Mouse (Mus musculus): Measurements from ENCODE around the gene Ncapg.

The Ncapg gene

DNA sequence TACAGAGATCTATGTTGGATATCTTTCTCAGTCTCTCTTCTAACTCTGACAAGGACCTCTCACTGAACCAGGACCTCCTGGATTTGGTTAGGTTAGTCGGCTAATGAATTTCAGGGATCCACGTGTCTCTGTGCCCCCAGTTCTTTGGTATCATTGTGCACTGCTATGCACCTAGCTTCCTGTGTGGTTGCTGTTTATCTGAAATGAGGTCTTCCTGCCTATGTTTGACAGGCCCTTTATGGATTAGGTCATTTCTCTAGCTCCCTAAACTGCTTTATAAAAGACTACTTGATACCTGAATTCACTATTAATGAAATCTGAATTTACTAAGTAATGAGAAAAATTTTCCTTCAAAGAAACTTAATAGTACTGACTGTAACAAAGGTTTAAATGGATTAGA lies 21.1 kb downstream of the Ncapg start:
- no peak for ATAC-seq (ENCODE audit: insufficient number of reproducible peaks, low FRiP score, low TSS enrichment)

DNA sequence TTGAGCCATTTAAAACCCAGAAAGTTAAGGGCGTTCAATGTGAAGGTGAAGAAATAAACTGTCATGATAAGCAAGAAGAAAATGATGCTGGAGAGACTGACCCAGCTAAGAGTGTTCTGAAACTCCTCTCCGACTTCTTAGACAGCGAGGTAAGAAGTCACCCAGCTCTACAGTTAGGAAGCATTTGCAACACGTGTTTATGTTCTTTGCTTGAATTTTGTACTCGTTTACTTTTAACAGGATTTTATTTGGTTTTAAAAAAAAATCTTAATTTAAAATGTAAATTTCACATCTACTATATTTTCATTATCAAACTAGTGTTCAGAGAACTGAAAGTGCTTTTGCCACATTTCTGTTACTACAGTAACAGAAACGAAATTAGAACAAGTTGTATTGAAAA lies 22.0 kb downstream of the Ncapg start:
- ATAC-seq (ENCODE audit: insufficient number of reproducible peaks, low FRiP score, low TSS enrichment) = no peak

DNA sequence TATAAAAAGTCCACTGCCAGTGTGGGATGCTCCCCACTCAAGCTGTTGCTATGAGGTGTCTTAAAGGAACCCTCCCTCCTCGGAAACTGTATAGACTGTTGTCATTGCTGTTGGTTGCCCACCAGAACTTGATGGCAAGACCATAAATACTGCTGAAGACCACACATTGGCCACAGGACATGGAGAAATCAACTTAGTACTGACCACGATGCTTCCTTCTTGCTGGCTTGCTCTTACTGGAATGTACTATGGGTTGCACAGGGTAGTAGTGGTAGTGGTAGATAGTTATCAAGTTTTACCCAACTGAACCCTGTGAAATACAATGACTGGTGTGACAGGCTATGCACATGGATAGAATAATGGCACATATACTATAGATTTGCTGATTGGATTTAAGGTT lies 37.1 kb downstream of the Ncapg start:
- no peak for ATAC-seq (ENCODE audit: insufficient number of reproducible peaks, low FRiP score, low TSS enrichment)

DNA sequence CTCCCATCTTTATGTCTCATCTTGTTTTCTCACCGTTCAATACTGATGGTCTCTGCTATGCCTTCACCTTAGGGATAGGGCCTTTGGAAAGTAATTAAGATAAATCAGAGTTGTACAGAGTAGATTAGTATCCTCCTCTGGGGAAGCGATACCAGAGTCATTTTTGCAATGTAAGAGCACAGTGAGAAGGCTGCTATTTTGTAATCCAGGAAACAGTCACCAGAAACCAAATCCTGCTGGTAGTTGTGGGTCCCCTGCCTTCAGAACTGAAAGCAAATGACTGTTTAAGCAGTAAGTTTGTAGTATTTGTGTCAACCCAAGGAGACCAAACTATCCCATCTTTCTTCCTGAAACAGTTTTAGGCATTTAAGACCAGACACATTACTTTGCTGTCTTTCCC lies 39.9 kb downstream of the Ncapg start:
- no peak for ATAC-seq (ENCODE audit: insufficient number of reproducible peaks, low FRiP score, low TSS enrichment)

DNA sequence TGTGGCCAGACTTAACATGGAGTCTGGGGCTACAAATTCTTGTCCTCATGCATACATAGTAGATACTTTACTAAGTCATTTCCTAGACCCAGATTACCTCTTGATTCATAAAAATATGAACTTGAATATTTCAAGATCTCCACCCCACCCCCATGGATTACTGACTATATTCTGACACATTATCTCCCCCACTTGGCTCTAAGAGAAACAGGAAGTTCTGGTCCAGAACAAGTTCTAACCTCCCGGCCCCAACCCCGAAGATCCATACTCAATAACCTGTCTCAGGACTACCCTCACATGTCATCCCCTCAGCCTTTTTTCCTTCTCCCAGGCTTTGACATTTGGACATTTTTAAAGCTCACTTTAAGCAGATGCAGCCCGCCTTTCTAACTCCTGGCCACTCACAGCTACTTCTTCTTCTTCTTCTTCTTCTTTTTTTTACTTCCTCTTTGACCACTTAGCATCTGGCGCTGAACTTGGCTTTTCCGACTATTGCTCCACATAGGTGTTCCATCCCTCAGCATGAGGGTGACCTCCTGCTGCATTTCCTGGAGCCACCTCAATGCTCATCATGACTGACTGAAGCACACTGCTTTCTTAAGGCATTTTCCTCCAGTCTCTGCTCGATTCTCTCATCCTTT lies 49.2 kb downstream of the Ncapg start:
- ATAC-seq (ENCODE audit: insufficient number of reproducible peaks, low FRiP score, low TSS enrichment) = no peak

DNA sequence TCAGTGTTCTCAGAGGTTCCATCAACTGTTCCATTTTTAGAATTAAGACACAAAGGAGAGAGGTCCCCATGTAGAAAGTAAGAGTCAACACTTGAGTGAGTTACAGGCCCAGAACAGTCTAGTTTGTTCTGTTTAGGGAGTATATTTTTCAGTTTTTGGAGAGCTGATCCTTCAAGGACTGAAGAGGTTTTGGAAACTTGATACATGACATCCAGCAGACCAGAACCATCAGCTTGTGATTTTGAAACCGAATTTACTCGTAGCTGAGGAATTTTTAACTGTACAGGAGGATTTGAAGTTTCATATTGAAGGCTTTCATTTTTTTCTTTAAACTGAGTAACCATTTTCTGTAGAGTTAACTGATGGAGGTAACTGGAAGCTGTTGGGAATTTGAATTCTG lies 64.0 kb downstream of the Ncapg start:
- no peak for ATAC-seq (ENCODE audit: insufficient number of reproducible peaks, low FRiP score, low TSS enrichment)

DNA sequence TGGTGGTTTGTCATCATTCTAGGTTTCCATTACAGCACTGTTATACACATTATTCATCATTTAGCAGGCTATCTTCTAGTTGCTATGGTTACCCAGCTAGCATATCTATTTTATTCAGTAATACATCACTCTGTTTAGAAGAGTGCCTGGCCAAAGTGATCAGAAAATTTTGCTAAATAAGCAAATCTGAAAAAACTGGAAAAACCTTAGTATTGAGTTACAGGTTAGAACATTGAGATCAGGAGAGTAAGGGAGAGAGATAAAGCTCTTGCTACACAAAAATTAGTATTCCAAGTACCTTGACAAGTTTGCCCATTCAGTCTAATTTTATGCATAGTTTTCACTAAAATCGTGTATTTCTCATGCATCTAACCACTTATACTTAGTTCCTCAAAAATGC lies 68.2 kb downstream of the Ncapg start:
- no peak for ATAC-seq (ENCODE audit: insufficient number of reproducible peaks, low FRiP score, low TSS enrichment)

All from cerebellum, adult (tissue).